Mouse (Mus musculus) megakaryocyte, embryonic 14.5 days (primary cell): Measurements from ENCODE around the gene Ddx55.

Source experiments
- FLI1 ChIP-seq: IDR thresholded peaks from 2 replicates; pipeline ENCODE4 v1.6.1; 2012; ENCODE audit warnings: low read length, inconsistent platforms, mixed read lengths
- GATA1 ChIP-seq: IDR thresholded peaks from 3 replicates; pipeline ENCODE4 v1.6.1; 2012; ENCODE audit warnings: mixed read lengths, low read length, inconsistent platforms, borderline replicate concordance

DNA sequence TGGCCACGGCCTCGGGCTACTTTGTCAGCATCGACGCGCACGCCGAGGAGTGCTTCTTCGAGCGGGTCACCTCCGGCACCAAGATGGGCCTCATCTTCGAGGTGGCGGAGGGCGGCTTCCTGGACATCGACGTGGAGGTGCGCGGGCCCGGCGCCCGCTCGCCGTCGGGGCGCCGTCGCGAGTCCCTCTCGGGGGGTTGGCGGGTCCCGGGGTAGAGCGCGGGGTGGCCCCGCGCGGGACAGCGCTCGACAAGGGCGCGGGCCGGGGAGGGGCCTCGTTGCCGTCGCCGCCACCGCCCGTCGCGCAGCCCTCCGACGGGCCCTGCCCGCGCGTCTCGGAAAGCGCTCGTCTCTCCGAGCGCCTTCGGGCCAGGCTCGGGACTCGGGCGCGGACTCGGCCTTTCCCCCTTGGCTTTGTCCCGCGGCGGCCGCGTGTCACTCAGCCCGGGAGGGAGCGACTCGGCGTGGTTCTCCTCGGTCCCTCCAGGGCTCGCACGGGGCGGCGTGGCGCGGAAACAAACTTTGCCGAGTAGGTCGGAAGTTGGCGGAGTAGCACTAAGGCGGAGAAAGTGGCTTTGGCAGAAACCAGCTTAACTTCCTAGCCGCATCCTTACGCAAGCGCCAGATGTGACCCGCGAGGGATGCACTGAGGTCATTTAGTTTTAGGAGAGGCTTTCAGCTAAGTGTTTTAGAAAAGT, 11.6 kb upstream of the Ddx55 start:
- TF ChIP-seq GATA1 (no peak), FLI1 (no peak)
